Mouse (Mus musculus) gastrocnemius, postnatal 4 days (tissue): ENCODE measurements around the gene Gm20388. TPM values are rescaled to one million over a fixed set of nuclear protein-coding genes. Genes with fewer than 3 reads are reported as not detected.

Experiments
- DNase-seq, 2 experiments: peaks; one replicate each; pipeline ENCODE4 v3.0.0; 2021 to 2022; ENCODE audit warnings: low spot score in 2 of 2, mixed read lengths in 2 of 2
- total RNA-seq, 2 experiments: library from RNA; stranded (reverse); gene quantifications; 2 replicates each; pipeline ENCODE4 v1.2.3; 2021

The Gm20388 gene
- total RNA-seq, 2 experiments from 2014 or later = 12.8 to 22.8 TPM

GRCm38 (mm10) chr8:123891883-123892585 lies 3981.4 kb downstream of the Gm20388 start:
- DNase-seq = no peak

- DNase-seq = no peak
These were observed 3982.0 kb downstream of the Gm20388 start for GRCm38 (mm10) chr8:123892586-123893155.

GRCm38 (mm10) chr8:123893413-123893812 lies 3982.8 kb downstream of the Gm20388 start:
- DNase-seq = no peak

- peak in 1 of 2 experiments; percentile 58 for DNase-seq
These were observed 3984.0 kb downstream of the Gm20388 start, which contains the start of gene Acta1 for GRCm38 (mm10) chr8:123894502-123895097. Gene Acta1 (minus strand): TSS chr8:123894751.

GRCm38 (mm10) chr8:123895230-123895629 lies 3984.6 kb downstream of the Gm20388 start:
- peak in 1 of 2 experiments; percentile 33 for DNase-seq

- DNase-seq = no peak
These were observed 3985.2 kb downstream of the Gm20388 start for GRCm38 (mm10) chr8:123895680-123896365.

GRCm38 (mm10) chr8:123896366-123896761 lies 3985.7 kb downstream of the Gm20388 start:
- DNase-seq = no peak

GRCm38 (mm10) chr8:123896774-123897173 lies 3986.1 kb downstream of the Gm20388 start:
- DNase-seq = no peak

- DNase-seq = no peak
These were observed 3987.9 kb downstream of the Gm20388 start for GRCm38 (mm10) chr8:123898576-123898975.

GRCm38 (mm10) chr8:123899366-123899765 lies 3988.7 kb downstream of the Gm20388 start:
- DNase-seq = no peak

- DNase-seq = no peak
These were observed 3992.0 kb downstream of the Gm20388 start for GRCm38 (mm10) chr8:123902653-123903052.

GRCm38 (mm10) chr8:123907604-123908003 lies 3997.0 kb downstream of the Gm20388 start:
- DNase-seq = no peak

GRCm38 (mm10) chr8:123912265-123912664 lies 4001.6 kb downstream of the Gm20388 start:
- no peak for DNase-seq

GRCm38 (mm10) chr8:123914635-123915034 lies 4004.0 kb downstream of the Gm20388 start:
- no peak for DNase-seq

GRCm38 (mm10) chr8:123924719-123925118 lies 4014.1 kb downstream of the Gm20388 start:
- DNase-seq = peak; percentile 45 to 73

- no peak for DNase-seq
These were observed 4015.0 kb downstream of the Gm20388 start for GRCm38 (mm10) chr8:123925671-123926070.

GRCm38 (mm10) chr8:123929026-123929425 lies 4018.4 kb downstream of the Gm20388 start:
- no peak for DNase-seq

GRCm38 (mm10) chr8:123948942-123949685 lies 4038.5 kb downstream of the Gm20388 start, which contains the start of gene Nup133:
Gene Nup133 (minus strand): TSS chr8:123949265.
- peak; percentile 100 for DNase-seq

- DNase-seq = no peak
These were observed 4039.0 kb downstream of the Gm20388 start for GRCm38 (mm10) chr8:123949686-123949986.

GRCm38 (mm10) chr8:123950077-123950802 lies 4039.6 kb downstream of the Gm20388 start:
- peak in 1 of 2 experiments; percentile 37 for DNase-seq
